Mouse (Mus musculus) limb, embryonic 15.5 days (tissue): Measurements from ENCODE around the gene Tectb. TPM values are rescaled to one million over a fixed set of nuclear protein-coding genes. Genes with fewer than 3 reads are reported as not detected.
"Not testable (repeated sequence)": the region's sequence is repeated elsewhere in the genome, so short reads cannot be mapped to it uniquely, and the experiment has no call there.

Source experiments
- ATAC-seq: fragments of 200-750 bp; cut with Nextera tagmentation; 2 replicates; pipeline ENCODE4 v1.8.0; 2017; ENCODE audit warnings: low read depth, moderate TSS enrichment; ENCODE audit not compliant: insufficient number of reproducible peaks, low FRiP score, low TSS enrichment
- H3K27ac ChIP-seq: fragments of 300-500 bp; sonication (generic); 2 replicates; pipeline ENCODE4 v1.5.1; 2015; ENCODE audit warnings: moderate library complexity, mild to moderate bottlenecking, inconsistent platforms
- H3K27me3 ChIP-seq: fragments of 300-500 bp; sonication (generic); 2 replicates; pipeline ENCODE4 v1.6.1; 2015; ENCODE audit warnings: inconsistent platforms
- H3K36me3 ChIP-seq: fragments of 300-500 bp; sonication (generic); 2 replicates; pipeline ENCODE4 v1.6.1; 2015; ENCODE audit warnings: inconsistent platforms
- H3K4me1 ChIP-seq: fragments of 300-500 bp; sonication (generic); 2 replicates; pipeline ENCODE4 v1.6.1; 2015; ENCODE audit warnings: inconsistent platforms
- H3K4me2 ChIP-seq: fragments of 300-500 bp; sonication (generic); 2 replicates; pipeline ENCODE4 v1.6.1; 2015; ENCODE audit warnings: mild to moderate bottlenecking, inconsistent platforms
- H3K4me3 ChIP-seq: fragments of 300-500 bp; sonication (generic); 2 replicates; pipeline ENCODE4 v1.5.1; 2015; ENCODE audit warnings: mild to moderate bottlenecking, inconsistent platforms
- H3K9ac ChIP-seq: fragments of 300-500 bp; sonication (generic); 2 replicates; pipeline ENCODE4 v1.6.1; 2015; ENCODE audit warnings: inconsistent platforms
- H3K9me3 ChIP-seq: fragments of 300-500 bp; sonication (generic); 2 replicates; pipeline ENCODE4 v1.6.1; 2016; ENCODE audit warnings: inconsistent platforms
- WGBS: fragments of 180-500 bp; shearing (Covaris S2); methylation state at CpG from one replicate; pipeline ENCODE4 v1.1.7; 2015; 5-methylcytosine and 5-hydroxymethylcytosine counted together
- polyA plus RNA-seq: library from polyadenylated mRNA; unstranded; fragments of >200 nt; fragmentation: Nextera tagmentation; extraction: Ambion mirVana; gene quantifications from 2 replicates; pipeline ENCODE4 v1.2.1, GENCODE M21; 2015

Tectb gene
- polyA plus RNA-seq, 1 experiment from 2014 or later, result not detected

- ATAC-seq, result no peak
- Histone ChIP-seq H3K4me1 (no peaks in the 10 kb centered on the region), H3K27me3 (no peaks in the 10 kb centered on the region), H3K27ac (no peak overlapping the region), H3K36me3 (no peaks in the 10 kb centered on the region), H3K4me2 (no peak overlapping the region), H3K9ac (no peak overlapping the region), H3K9me3 (no peaks in the 10 kb centered on the region), H3K4me3 (no peak overlapping the region)
- WGBS, result 59% methylated on average over 2 of the region's 2 CpGs
These were observed 12.8 kb upstream of the Tectb start for GRCm38 (mm10) chr19:55167741-55168140.

- Histone ChIP-seq H3K4me3 (no peak overlapping the region), H3K27ac (no peak overlapping the region), H3K9me3 (no peaks in the 10 kb centered on the region), H3K9ac (no peak overlapping the region), H3K36me3 (no peaks in the 10 kb centered on the region), H3K4me1 (no peaks in the 10 kb centered on the region), H3K4me2 (no peak overlapping the region), H3K27me3 (no peaks in the 10 kb centered on the region)
- 68% methylated on average over 6 of the region's 6 CpGs for WGBS
- ATAC-seq, result no peak
These were observed 12.2 kb upstream of the Tectb start for GRCm38 (mm10) chr19:55168360-55168759.

GRCm38 (mm10) chr19:55169236-55169729 lies 11.2 kb upstream of the Tectb start:
- WGBS, result 90% methylated on average over 8 of the region's 8 CpGs
- not testable (repeated sequence) for H3K4me3 ChIP-seq, H3K27ac ChIP-seq, H3K36me3 ChIP-seq, H3K9ac ChIP-seq, H3K4me2 ChIP-seq, ATAC-seq, H3K4me1 ChIP-seq, H3K27me3 ChIP-seq, H3K9me3 ChIP-seq

GRCm38 (mm10) chr19:55170399-55170798 lies 10.1 kb upstream of the Tectb start:
- H3K36me3 ChIP-seq, result no peaks in the 10 kb centered on the region
- H3K9me3 ChIP-seq, result no peaks in the 10 kb centered on the region
- no peak overlapping the region for H3K4me2 ChIP-seq
- H3K27ac ChIP-seq, result no peak overlapping the region
- no peaks in the 10 kb centered on the region for H3K4me1 ChIP-seq
- no peaks in the 10 kb centered on the region for H3K27me3 ChIP-seq
- H3K4me3 ChIP-seq, result no peak overlapping the region
- no peak overlapping the region for H3K9ac ChIP-seq
- ATAC-seq, result no peak

GRCm38 (mm10) chr19:55171585-55171984 lies 8.9 kb upstream of the Tectb start:
- H3K36me3 ChIP-seq, result no peaks in the 10 kb centered on the region
- no peaks in the 10 kb centered on the region for H3K4me1 ChIP-seq
- 56% methylated on average over 1 of the region's 1 CpGs for WGBS
- H3K27ac ChIP-seq, result no peak overlapping the region
- no peak overlapping the region for H3K4me2 ChIP-seq
- ATAC-seq, result no peak
- no peaks in the 10 kb centered on the region for H3K9me3 ChIP-seq
- no peak overlapping the region for H3K4me3 ChIP-seq
- H3K9ac ChIP-seq, result no peak overlapping the region
- H3K27me3 ChIP-seq, result no peaks in the 10 kb centered on the region

- no peak overlapping the region for H3K27ac ChIP-seq
- H3K9me3 ChIP-seq, result no peaks in the 10 kb centered on the region
- no peak overlapping the region for H3K9ac ChIP-seq
- WGBS, result 82% methylated on average over 3 of the region's 3 CpGs
- H3K4me3 ChIP-seq, result no peak overlapping the region
- H3K4me1 ChIP-seq, result no peaks in the 10 kb centered on the region
- H3K4me2 ChIP-seq, result no peak overlapping the region
- no peaks in the 10 kb centered on the region for H3K27me3 ChIP-seq
- ATAC-seq, result no peak
- no peaks in the 10 kb centered on the region for H3K36me3 ChIP-seq
These were observed 3.4 kb upstream of the Tectb start for GRCm38 (mm10) chr19:55177143-55177542.

- Histone ChIP-seq H3K9me3 (no peaks in the 10 kb centered on the region), H3K4me3 (no peak overlapping the region), H3K4me2 (no peak overlapping the region), H3K27ac (no peak overlapping the region), H3K4me1 (no peaks in the 10 kb centered on the region), H3K27me3 (no peaks in the 10 kb centered on the region), H3K9ac (no peak overlapping the region), H3K36me3 (no peaks in the 10 kb centered on the region)
- 69% methylated on average over 7 of the region's 7 CpGs for WGBS
- no peak for ATAC-seq
These were observed 3.9 kb downstream of the Tectb start for GRCm38 (mm10) chr19:55184442-55184841.

- WGBS, result 71% methylated on average over 7 of the region's 7 CpGs
These were observed 4.5 kb downstream of the Tectb start for GRCm38 (mm10) chr19:55185074-55185473.

GRCm38 (mm10) chr19:55185651-55186050 lies 5.1 kb downstream of the Tectb start:
- Histone ChIP-seq H3K9me3 (no peaks in the 10 kb centered on the region), H3K9ac (no peak overlapping the region), H3K4me1 (no peaks in the 10 kb centered on the region), H3K4me2 (no peak overlapping the region), H3K27ac (no peak overlapping the region), H3K36me3 (no peaks in the 10 kb centered on the region), H3K4me3 (no peak overlapping the region), H3K27me3 (no peaks in the 10 kb centered on the region)
- no peak for ATAC-seq
- 62% methylated on average over 3 of the region's 3 CpGs for WGBS

More at GRCm38 (mm10) chr19:55185074-55185473, 4.5 kb downstream of the Tectb start:
- no peaks in the 10 kb centered on the region for H3K36me3 ChIP-seq
- H3K27me3 ChIP-seq, result no peaks in the 10 kb centered on the region
- no peaks in the 10 kb centered on the region for H3K4me1 ChIP-seq
- H3K27ac ChIP-seq, result no peak overlapping the region
- no peaks in the 10 kb centered on the region for H3K9me3 ChIP-seq
- H3K9ac ChIP-seq, result no peak overlapping the region
- H3K4me2 ChIP-seq, result no peak overlapping the region
- H3K4me3 ChIP-seq, result no peak overlapping the region
- no peak for ATAC-seq

- Histone ChIP-seq H3K4me1 (no peaks in the 10 kb centered on the region), H3K9ac (no peak overlapping the region), H3K4me2 (no peak overlapping the region), H3K27me3 (no peaks in the 10 kb centered on the region), H3K36me3 (no peaks in the 10 kb centered on the region), H3K4me3 (no peak overlapping the region), H3K9me3 (no peaks in the 10 kb centered on the region), H3K27ac (no peak overlapping the region)
- ATAC-seq, result no peak
- 71% methylated on average over 5 of the region's 5 CpGs for WGBS
These were observed 9.5 kb downstream of the Tectb start for GRCm38 (mm10) chr19:55190065-55190464.

- no peak overlapping the region for H3K27ac ChIP-seq
- WGBS, result 66% methylated on average over 2 of the region's 2 CpGs
- no peak overlapping the region for H3K4me2 ChIP-seq
- no peaks in the 10 kb centered on the region for H3K4me1 ChIP-seq
- H3K36me3 ChIP-seq, result no peaks in the 10 kb centered on the region
- no peak overlapping the region for H3K9ac ChIP-seq
- H3K9me3 ChIP-seq, result no peaks in the 10 kb centered on the region
- ATAC-seq, result no peak
- H3K27me3 ChIP-seq, result no peaks in the 10 kb centered on the region
- no peak overlapping the region for H3K4me3 ChIP-seq
These were observed 11.1 kb downstream of the Tectb start for GRCm38 (mm10) chr19:55191596-55191995.

- Histone ChIP-seq H3K4me2 (no peak overlapping the region), H3K9ac (no peak overlapping the region), H3K4me3 (no peak overlapping the region), H3K9me3 (no peaks in the 10 kb centered on the region), H3K27ac (no peak overlapping the region), H3K36me3 (no peaks in the 10 kb centered on the region), H3K4me1 (no peaks in the 10 kb centered on the region), H3K27me3 (no peaks in the 10 kb centered on the region)
- no peak for ATAC-seq
- WGBS, result 82% methylated on average over 21 of the region's 21 CpGs
These were observed 11.9 kb downstream of the Tectb start for GRCm38 (mm10) chr19:55192254-55192945.
